Mouse (Mus musculus) ES-Bruce4 (cell line): ENCODE results near the gene Atox1.

Experiments
- EP300 ChIP-seq: IDR thresholded peaks from 2 replicates; pipeline ENCODE4 v1.6.1; 2011; ENCODE audit warnings: low read depth, low read length; ENCODE audit not compliant: insufficient read depth
- POLR2A ChIP-seq: IDR thresholded peaks from one replicate; pipeline ENCODE4 v1.8.1; 2011; ENCODE audit warnings: low read length; ENCODE audit not compliant: insufficient read depth

DNA sequence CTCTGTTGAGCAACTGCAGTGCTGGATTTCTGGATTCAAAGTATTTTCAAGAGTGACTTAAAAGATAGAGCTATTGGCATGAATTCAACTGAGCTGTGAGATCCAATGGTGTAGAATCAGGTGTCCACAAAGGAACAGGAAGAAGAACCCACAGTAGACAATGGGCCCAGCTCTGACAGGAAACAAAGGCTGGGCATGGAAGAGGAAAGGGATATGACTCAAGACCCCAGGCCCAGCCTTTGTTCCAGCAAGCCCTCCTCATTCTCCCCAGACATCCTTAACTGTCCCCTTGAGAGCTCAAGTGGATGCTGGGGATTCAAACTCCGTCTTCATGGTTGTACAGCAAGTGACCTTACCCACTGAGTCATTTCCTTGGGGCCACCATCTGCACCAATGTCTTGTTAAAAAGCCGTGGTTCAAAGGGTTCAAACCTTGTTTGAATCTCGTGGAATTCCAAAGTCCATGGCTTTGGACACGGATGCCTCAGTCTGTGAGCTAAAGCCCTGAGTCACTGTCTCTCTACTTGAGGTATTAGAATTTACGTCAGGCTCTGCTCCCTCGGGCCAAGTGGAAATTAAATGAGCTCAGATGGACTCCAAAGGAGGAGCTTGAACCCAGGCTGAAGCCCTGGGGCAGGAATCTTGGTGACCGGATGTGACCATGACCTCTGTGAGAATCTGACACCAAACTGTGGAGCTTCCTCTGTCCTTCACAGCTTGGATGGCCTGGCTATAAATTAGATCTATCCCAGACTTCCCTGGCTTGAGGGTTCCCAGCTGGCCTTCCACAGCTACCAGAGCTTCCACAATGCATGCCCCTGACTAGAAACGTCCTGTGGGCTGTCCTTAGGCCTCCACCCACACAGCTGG lies 55.2 kb downstream of the Atox1 start:
- no peak for TF ChIP-seq EP300
- no peak for TF ChIP-seq POLR2A
